ENCODE assay signal across 9 mouse cellular contexts in genomic region chr8:70790846-70791245, GRCm38 (mm10). TPM values are rescaled to one million over a fixed set of nuclear protein-coding genes. Genes with fewer than 3 reads are reported as not detected.
A peak's percentile ranks its signal among the peaks of the same experiment; 100 is the strongest.
DNase-seq lines count a peak whose midpoint lies in the region; ATAC-seq and TF ChIP-seq lines count a peak whose summit lies in the region.
"Had no signal": no experiment of that assay in that cellular context is flagged by ENCODE, and none has a peak within 500 bp of the region (broad histone marks: within the 10 kb centered on the region; RNA-seq: fewer than 3 reads in every experiment).

No protein-coding gene starts in this region.

- no peak for ATAC-seq in heart, embryonic 13.5 days (ENCODE audit: extremely low read depth, insufficient number of reproducible peaks, low FRiP score, low TSS enrichment)
- no peak for ATAC-seq in liver, embryonic 11.5 days (replicated peaks; ENCODE audit: low FRiP score)
- no peak for ATAC-seq in granulocyte monocyte progenitor cell, adult 5-6 weeks (replicated peaks; ENCODE audit: poor library complexity, severe bottlenecking)

- H3K36me3 ChIP-seq in heart, embryonic 13.5 days, result peaks cover 31% of the 10 kb centered on the region
- peaks cover 19% of the 10 kb centered on the region for H3K36me3 ChIP-seq in liver, embryonic 11.5 days (ENCODE audit: control insufficient read depth, insufficient read depth, low read length)

- no peaks in the 10 kb centered on the region for H3K9me3 ChIP-seq in heart, embryonic 13.5 days
- H3K9me3 ChIP-seq in liver, embryonic 11.5 days (ENCODE audit: control insufficient read depth, low read length), result no peaks in the 10 kb centered on the region

- H3K27ac ChIP-seq in heart, embryonic 13.5 days (replicated peaks), result no peak overlapping the region
- 0 out of 2 replicates have a peak overlapping the region, but pooled peaks have one; percentile 28 for H3K27ac ChIP-seq in liver, embryonic 11.5 days (ENCODE audit: low read depth, low read length)

- peak overlapping the region; percentile 96 for H3K9ac ChIP-seq in heart, embryonic 13.5 days
- H3K9ac ChIP-seq in liver, embryonic 11.5 days (ENCODE audit: low read depth, low read length), result peak overlapping the region; percentile 85

- peaks cover 30% of the 10 kb centered on the region for H3K27me3 ChIP-seq in heart, embryonic 13.5 days (replicated peaks)
- H3K27me3 ChIP-seq in liver, embryonic 11.5 days (replicated peaks; ENCODE audit: control insufficient read depth, insufficient read depth, low read length), result no peaks in the 10 kb centered on the region; the same call in 1 of the 2 replicates

- no peak for DNase-seq in heart, adult 9 months (ENCODE audit: low spot score in 2 of 2)
- DNase-seq in thymus, postnatal 4 days, result peak; percentile 55
- DNase-seq in thymus, adult 18-20 months, result no peak
- no peak for DNase-seq in liver, embryonic 11.5 days (ENCODE audit: low spot score)
- no peak for DNase-seq in right cerebral cortex, postnatal 14 days
- no peak for DNase-seq in lung, adult 2 months
- DNase-seq: gastrocnemius, postnatal 25 days had no signal

- peak overlapping the region; percentile 83 for H3K4me2 ChIP-seq in heart, embryonic 13.5 days
- H3K4me2 ChIP-seq in liver, embryonic 11.5 days, result peak overlapping the region; percentile 91

- peaks cover 54% of the 10 kb centered on the region for H3K4me1 ChIP-seq in heart, embryonic 13.5 days
- H3K4me1 ChIP-seq in liver, embryonic 11.5 days (replicated peaks; ENCODE audit: control insufficient read depth, insufficient read depth, low read length), result peaks cover 50% of the 10 kb centered on the region
- peaks cover 16% of the 10 kb centered on the region for H3K4me1 ChIP-seq in lung, adult 2 months (ENCODE audit: control insufficient read depth, insufficient read depth, low read length)

- 59% methylated on average over 8 of the region's 8 CpGs for whole genome bisulfite sequencing in heart, embryonic 13.5 days
- WGBS in liver, embryonic 11.5 days, result 58% methylated on average over 8 of the region's 8 CpGs
- 63% methylated on average over 8 of the region's 8 CpGs for WGBS in lung, adult 2 months

- peak overlapping the region; percentile 80 for H3K4me3 ChIP-seq in heart, embryonic 13.5 days
- H3K4me3 ChIP-seq in liver, embryonic 11.5 days (ENCODE audit: low read depth, low read length), result peak overlapping the region; percentile 82
- no peak overlapping the region for H3K4me3 ChIP-seq in lung, adult 2 months (replicated peaks; ENCODE audit: extremely low read depth, low read depth, low read length)

- TF ChIP-seq POLR2A in lung, adult 2 months (IDR thresholded peaks at IDR 0.05; ENCODE audit: borderline replicate concordance, extremely low read depth, low read depth, low read length), result no peak

- TF ChIP-seq CTCF in lung, adult 2 months (IDR thresholded peaks at IDR 0.05; ENCODE audit: insufficient read depth, low read length), result no peak

RNA-seq across cellular contexts. Expression of gene Mast3, which starts 14.0 kb away (rescaled TPM):
- polyA plus RNA-seq in heart, embryonic 13.5 days (2015; fragmentation: Nextera tagmentation; extraction: Ambion mirVana), result 5.6 and 6.7 TPM in 2 replicates
- polyA plus RNA-seq in liver, embryonic 11.5 days (2014; fragmentation: Nextera tagmentation; extraction: Ambion mirVana), result 18.2 and 19.3 TPM in 2 replicates
- 74.8 and 78.5 TPM in 2 replicates for total RNA-seq in granulocyte monocyte progenitor cell, adult 5-6 weeks (2014; fragmentation: Nextera tagmentation)
- 12.4 and 12.5 TPM in 2 replicates for total RNA-seq in granulocyte monocyte progenitor cell, adult 5-6 weeks (2017)
- 84.2 and 87.0 TPM in 2 replicates for polyA plus RNA-seq in lung, adult 2 months (2012; rRNA removed)

RNA-seq across cellular contexts. Expression of gene Pik3r2, which starts 14.3 kb away (rescaled TPM):
- polyA plus RNA-seq in heart, embryonic 13.5 days (2015; fragmentation: Nextera tagmentation; extraction: Ambion mirVana), result 34.9 and 36.5 TPM in 2 replicates
- polyA plus RNA-seq in liver, embryonic 11.5 days (2014; fragmentation: Nextera tagmentation; extraction: Ambion mirVana), result 41.5 and 44.6 TPM in 2 replicates
- 6.6 and 14.0 TPM in 2 replicates for total RNA-seq in granulocyte monocyte progenitor cell, adult 5-6 weeks (2014; fragmentation: Nextera tagmentation)
- total RNA-seq in granulocyte monocyte progenitor cell, adult 5-6 weeks (2017), result 12.1 and 16.6 TPM in 2 replicates
- 112 and 119 TPM in 2 replicates for polyA plus RNA-seq in lung, adult 2 months (2012; rRNA removed)

RNA-seq across cellular contexts. Expression of gene Il12rb1, which starts 17.4 kb away (rescaled TPM):
- not detected in 2 replicates for polyA plus RNA-seq in heart, embryonic 13.5 days (2015; fragmentation: Nextera tagmentation; extraction: Ambion mirVana)
- polyA plus RNA-seq in liver, embryonic 11.5 days (2014; fragmentation: Nextera tagmentation; extraction: Ambion mirVana), result 0.10 and 0.25 TPM in 2 replicates
- total RNA-seq in granulocyte monocyte progenitor cell, adult 5-6 weeks (2014; fragmentation: Nextera tagmentation), result 0.24 and 0.62 TPM in 2 replicates
- total RNA-seq in granulocyte monocyte progenitor cell, adult 5-6 weeks (2017), result 0.52 and 1.4 TPM in 2 replicates
- polyA plus RNA-seq in lung, adult 2 months (2012; rRNA removed), result 0.86 and 1.5 TPM in 2 replicates
- total RNA-seq: gastrocnemius, postnatal 25 days had no signal

RNA-seq across cellular contexts. Expression of gene Mpv17l2, which starts 30.1 kb away (rescaled TPM):
- 41.6 and 48.4 TPM in 2 replicates for polyA plus RNA-seq in heart, embryonic 13.5 days (2015; fragmentation: Nextera tagmentation; extraction: Ambion mirVana)
- 67.7 and 76.4 TPM in 2 replicates for polyA plus RNA-seq in liver, embryonic 11.5 days (2014; fragmentation: Nextera tagmentation; extraction: Ambion mirVana)
- 28.6 and 41.1 TPM in 2 replicates for total RNA-seq in granulocyte monocyte progenitor cell, adult 5-6 weeks (2014; fragmentation: Nextera tagmentation)
- 9.0 and 9.3 TPM in 2 replicates for total RNA-seq in granulocyte monocyte progenitor cell, adult 5-6 weeks (2017)
- 61.6 and 80.0 TPM in 2 replicates for polyA plus RNA-seq in lung, adult 2 months (2012; rRNA removed)

RNA-seq across cellular contexts. Expression of gene Rab3a, which starts 36.4 kb away (rescaled TPM):
- polyA plus RNA-seq in heart, embryonic 13.5 days (2015; fragmentation: Nextera tagmentation; extraction: Ambion mirVana), result 17.4 and 23.2 TPM in 2 replicates
- polyA plus RNA-seq in liver, embryonic 11.5 days (2014; fragmentation: Nextera tagmentation; extraction: Ambion mirVana), result 6.3 and 6.9 TPM in 2 replicates
- 5.5 and 10.8 TPM in 2 replicates for total RNA-seq in granulocyte monocyte progenitor cell, adult 5-6 weeks (2014; fragmentation: Nextera tagmentation)
- total RNA-seq in granulocyte monocyte progenitor cell, adult 5-6 weeks (2017), result 0.34 and 1.6 TPM in 2 replicates
- 46.4 and 53.4 TPM in 2 replicates for polyA plus RNA-seq in lung, adult 2 months (2012; rRNA removed)
